Mouse (Mus musculus) ES-Bruce4 (cell line): ENCODE measurements around the gene 1110008L16Rik.

Experiments used
- CTCF ChIP-seq: IDR thresholded peaks from one replicate; pipeline ENCODE4 v1.8.1; 2011; ENCODE audit warnings: low read depth, low read length
- EP300 ChIP-seq: IDR thresholded peaks from 2 replicates; pipeline ENCODE4 v1.6.1; 2011; ENCODE audit warnings: low read depth, low read length; ENCODE audit not compliant: insufficient read depth
- POLR2A ChIP-seq: IDR thresholded peaks from one replicate; pipeline ENCODE4 v1.8.1; 2011; ENCODE audit warnings: low read length; ENCODE audit not compliant: insufficient read depth

DNA sequence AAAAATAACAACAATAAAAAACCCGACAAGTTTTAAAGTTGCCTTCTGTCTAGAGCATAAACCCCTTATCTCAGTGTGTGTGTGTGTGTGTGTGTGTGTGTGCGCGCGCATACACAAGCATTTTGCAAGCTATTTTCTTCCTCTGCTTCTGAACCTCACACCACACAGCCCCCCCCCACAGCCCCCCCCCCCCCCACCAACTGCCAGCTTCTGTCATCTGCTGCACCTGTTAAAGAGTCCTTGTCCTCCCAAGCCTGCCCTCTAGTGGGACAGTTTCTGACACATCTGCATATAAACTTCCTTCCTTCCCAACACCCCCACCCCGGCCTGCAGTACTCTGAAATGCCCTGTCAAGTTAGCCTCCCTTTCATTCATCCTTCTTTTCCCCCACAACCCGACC lies 89.1 kb downstream of the 1110008L16Rik start:
- peak; percentile 22 for TF ChIP-seq CTCF
- TF ChIP-seq POLR2A: no peak
- 0 out of 2 replicates have a peak, but pooled peaks have one; percentile 9 for TF ChIP-seq EP300
